8 mouse cellular contexts compared by ENCODE assay signal in genomic region chr6:31317741-31318225, GRCm38 (mm10).
DNase-seq lines count a peak whose midpoint lies in the region; ATAC-seq and TF ChIP-seq lines count a peak whose summit lies in the region.

No protein-coding gene starts in this region.

- intact Hi-C loops in heart, adult 2 months (cut with DNase I): loop anchor here (1.0 to 10.0 kb wide), 3 partner anchors 35 to 243 kb away; no protein-coding TSS in a partner anchor

- H3K9me3 ChIP-seq in midbrain, embryonic 11.5 days (ENCODE audit: control insufficient read depth, low read length): no peaks in the 10 kb centered on the region; the same call in 1 of the 2 replicates
- no peaks in the 10 kb centered on the region for H3K9me3 ChIP-seq in midbrain, postnatal 0 days (ENCODE audit: low read length)
- no peaks in the 10 kb centered on the region for H3K9me3 ChIP-seq in kidney, embryonic 14.5 days (ENCODE audit: control insufficient read depth, low read length)
- H3K9me3 ChIP-seq in lung, embryonic 16.5 days (ENCODE audit: control insufficient read depth, low read length): no peaks in the 10 kb centered on the region

- peak overlapping the region; percentile 1; the same call in 1 of the 2 replicates for H3K4me2 ChIP-seq in midbrain, embryonic 11.5 days
- H3K4me2 ChIP-seq in midbrain, postnatal 0 days (ENCODE audit: low read depth, low read length, poor library complexity, severe bottlenecking): no peak overlapping the region
- H3K4me2 ChIP-seq in kidney, embryonic 14.5 days (replicated peaks; ENCODE audit: low read depth, low read length): peak overlapping the region; percentile 34
- H3K4me2 ChIP-seq in lung, embryonic 16.5 days (ENCODE audit: low read depth, low read length): peak overlapping the region; percentile 62

- 14% methylated on average over 12 of the region's 12 CpGs for WGBS in midbrain, embryonic 11.5 days
- WGBS in midbrain, postnatal 0 days: 13% methylated on average over 12 of the region's 12 CpGs
- WGBS in heart, adult 2 months: 27% methylated on average over 12 of the region's 12 CpGs
- 4% methylated on average over 12 of the region's 12 CpGs for WGBS in kidney, embryonic 14.5 days
- WGBS in lung, embryonic 16.5 days: 2% methylated on average over 12 of the region's 12 CpGs

- no peak for ATAC-seq in midbrain, embryonic 11.5 days (ENCODE audit: low FRiP score)
- no peak for ATAC-seq in midbrain, postnatal 0 days (ENCODE audit: low FRiP score)
- ATAC-seq in kidney, embryonic 14.5 days (ENCODE audit: low FRiP score, low TSS enrichment): no peak
- peak; percentile 80 for ATAC-seq in lung, embryonic 16.5 days (ENCODE audit: low read depth)

- H3K27ac ChIP-seq in midbrain, embryonic 11.5 days (ENCODE audit: low read depth, low read length): no peak overlapping the region
- no peak overlapping the region for H3K27ac ChIP-seq in midbrain, postnatal 0 days (ENCODE audit: low read depth, low read length)
- peak overlapping the region; percentile 88 for H3K27ac ChIP-seq in heart, adult 2 months
- peak overlapping the region; percentile 55; the same call in 1 of the 2 replicates for H3K27ac ChIP-seq in kidney, embryonic 14.5 days (ENCODE audit: low read depth, low read length)
- peak overlapping the region; percentile 88 for H3K27ac ChIP-seq in lung, embryonic 16.5 days (ENCODE audit: low read length)

- peak; percentile 86 for TF ChIP-seq EP300 in heart, adult 2 months (IDR thresholded peaks at IDR 0.05; ENCODE audit: insufficient read depth, low read depth, low read length)

- no peak for TF ChIP-seq CTCF in midbrain, postnatal 0 days (IDR thresholded peaks at IDR 0.05)
- TF ChIP-seq CTCF in heart, adult 2 months (IDR thresholded peaks at IDR 0.05): no peak

- TF ChIP-seq POLR2A in heart, adult 2 months (IDR thresholded peaks at IDR 0.05; ENCODE audit: insufficient read depth, low read depth, low read length): no peak

- no peak overlapping the region for H3K9ac ChIP-seq in midbrain, embryonic 11.5 days (ENCODE audit: low read length)
- H3K9ac ChIP-seq in midbrain, postnatal 0 days (replicated peaks; ENCODE audit: low read length, poor library complexity, severe bottlenecking): no peak overlapping the region
- no peak overlapping the region for H3K9ac ChIP-seq in heart, adult 2 months (ENCODE audit: low read depth, low read length)
- peak overlapping the region; percentile 37; the same call in 1 of the 2 replicates for H3K9ac ChIP-seq in kidney, embryonic 14.5 days (ENCODE audit: low read depth, low read length)
- peak overlapping the region; percentile 53; the same call in 1 of the 2 replicates for H3K9ac ChIP-seq in lung, embryonic 16.5 days (ENCODE audit: low read length)

- H3K27me3 ChIP-seq in midbrain, embryonic 11.5 days (ENCODE audit: control insufficient read depth, insufficient read depth, low read length): no peaks in the 10 kb centered on the region
- H3K27me3 ChIP-seq in midbrain, postnatal 0 days (ENCODE audit: insufficient read depth, low read length): peaks cover 12% of the 10 kb centered on the region
- no peaks in the 10 kb centered on the region for H3K27me3 ChIP-seq in heart, adult 2 months (ENCODE audit: control insufficient read depth, insufficient read depth, low read length)
- H3K27me3 ChIP-seq in kidney, embryonic 14.5 days (ENCODE audit: control insufficient read depth, insufficient read depth, low read length): no peaks in the 10 kb centered on the region
- H3K27me3 ChIP-seq in lung, embryonic 16.5 days (ENCODE audit: control insufficient read depth, insufficient read depth, low read depth, low read length): no peaks in the 10 kb centered on the region

- peak; percentile 89 for DNase-seq in midbrain, embryonic 11.5 days (ENCODE audit: low spot score, missing footprints)
- DNase-seq in midbrain, postnatal 0 days (ENCODE audit: low spot score): no peak
- DNase-seq in heart, adult 2 months: peak; percentile 71 to 73
- no peak for DNase-seq in spleen, adult 18-20 months
- DNase-seq in layer of hippocampus, adult 9-10 months (ENCODE audit: low spot score): no peak
- DNase-seq in T-cell, adult 2 months (ENCODE audit: low spot score): no peak

- H3K4me3 ChIP-seq in midbrain, embryonic 11.5 days (ENCODE audit: low read depth, low read length): no peak overlapping the region
- H3K4me3 ChIP-seq in midbrain, postnatal 0 days (ENCODE audit: low read depth, low read length): no peak overlapping the region
- peak overlapping the region; percentile 25; the same call in 1 of the 2 replicates for H3K4me3 ChIP-seq in heart, adult 2 months
- peak overlapping the region; percentile 28 for H3K4me3 ChIP-seq in kidney, embryonic 14.5 days (ENCODE audit: low read length)
- H3K4me3 ChIP-seq in lung, embryonic 16.5 days (ENCODE audit: low read length): peak overlapping the region; percentile 43

- H3K79me2 ChIP-seq in heart, adult 2 months (replicated peaks; ENCODE audit: control insufficient read depth, insufficient read depth, low read length): no peaks in the 10 kb centered on the region

- H3K36me3 ChIP-seq in midbrain, embryonic 11.5 days (ENCODE audit: control insufficient read depth, insufficient read depth, low read length): no peaks in the 10 kb centered on the region
- no peaks in the 10 kb centered on the region for H3K36me3 ChIP-seq in midbrain, postnatal 0 days (ENCODE audit: insufficient read depth, low read length)
- H3K36me3 ChIP-seq in heart, adult 2 months (ENCODE audit: control insufficient read depth, insufficient read depth, low read length): peaks cover 19% of the 10 kb centered on the region
- H3K36me3 ChIP-seq in kidney, embryonic 14.5 days (ENCODE audit: control insufficient read depth, insufficient read depth, low read length): no peaks in the 10 kb centered on the region
- no peaks in the 10 kb centered on the region for H3K36me3 ChIP-seq in lung, embryonic 16.5 days (ENCODE audit: control insufficient read depth, insufficient read depth, low read length)

- no peaks in the 10 kb centered on the region for H3K4me1 ChIP-seq in midbrain, embryonic 11.5 days (ENCODE audit: control insufficient read depth, insufficient read depth, low read length)
- no peaks in the 10 kb centered on the region for H3K4me1 ChIP-seq in midbrain, postnatal 0 days (ENCODE audit: insufficient read depth, low read length)
- peaks cover 41% of the 10 kb centered on the region for H3K4me1 ChIP-seq in heart, adult 2 months (ENCODE audit: control insufficient read depth, insufficient read depth, low read length)
- 0 out of 2 replicates have a peak, but pooled peaks cover 6% of the 10 kb centered on the region for H3K4me1 ChIP-seq in kidney, embryonic 14.5 days (ENCODE audit: control insufficient read depth, insufficient read depth, low read length)
- peaks cover 32% of the 10 kb centered on the region for H3K4me1 ChIP-seq in lung, embryonic 16.5 days (replicated peaks; ENCODE audit: control insufficient read depth, insufficient read depth, low read length)

Comparison
In these comparisons a context has a peak if more than half of its experiments do, and no peak if none do; other contexts are left out.
1. DNase-seq: peak in midbrain, embryonic 11.5 days (single experiment) and heart, adult 2 months (2 of 2); none in midbrain, postnatal 0 days (single experiment), spleen, adult 18-20 months (0 of 2), layer of hippocampus, adult 9-10 months (single experiment) and T-cell, adult 2 months (single experiment).
2. H3K27ac ChIP-seq: peak in heart, adult 2 months (single experiment), kidney, embryonic 14.5 days (single experiment) and lung, embryonic 16.5 days (single experiment); none in midbrain, embryonic 11.5 days (single experiment) and midbrain, postnatal 0 days (single experiment).
3. H3K4me3 ChIP-seq: peak in heart, adult 2 months (single experiment), kidney, embryonic 14.5 days (single experiment) and lung, embryonic 16.5 days (single experiment); none in midbrain, embryonic 11.5 days (single experiment) and midbrain, postnatal 0 days (single experiment).
4. H3K9ac ChIP-seq: peak in kidney, embryonic 14.5 days (single experiment) and lung, embryonic 16.5 days (single experiment); none in midbrain, embryonic 11.5 days (single experiment), midbrain, postnatal 0 days (single experiment) and heart, adult 2 months (single experiment).